Mouse (Mus musculus): ENCODE measurements around the gene Zbtb26.

DNA sequence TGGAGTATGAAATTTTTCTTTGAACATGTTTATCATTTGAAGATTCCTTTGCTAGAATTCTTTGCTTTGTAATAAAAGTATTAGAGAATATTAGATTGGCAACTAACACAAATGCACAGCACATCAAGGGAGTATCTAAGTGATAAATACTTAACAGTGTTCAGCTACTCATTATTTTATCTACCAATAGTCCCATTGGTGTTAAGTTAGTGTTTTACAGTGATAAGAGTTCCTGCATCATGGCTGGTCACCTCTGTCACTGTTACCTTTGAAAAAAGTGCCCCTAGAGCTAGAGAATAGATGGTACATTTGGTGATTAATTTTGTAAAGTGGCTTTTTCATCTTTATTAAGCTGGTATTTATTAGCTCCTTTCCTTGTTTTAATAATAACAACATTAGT is 43.5 kb upstream of the Zbtb26 start:
- TF ChIP-seq CTCF (IDR thresholded peaks at IDR 0.05; ENCODE audit: low read depth, low read length): no peak
- no peak for TF ChIP-seq EP300 (IDR thresholded peaks at IDR 0.05; ENCODE audit: insufficient read depth, low read depth, low read length)
- no peak for TF ChIP-seq POLR2A (IDR thresholded peaks at IDR 0.05; ENCODE audit: insufficient read depth, low read length)
